Comparison of ENCODE assay signal across 10 mouse cellular contexts in the genomic region with DNA sequence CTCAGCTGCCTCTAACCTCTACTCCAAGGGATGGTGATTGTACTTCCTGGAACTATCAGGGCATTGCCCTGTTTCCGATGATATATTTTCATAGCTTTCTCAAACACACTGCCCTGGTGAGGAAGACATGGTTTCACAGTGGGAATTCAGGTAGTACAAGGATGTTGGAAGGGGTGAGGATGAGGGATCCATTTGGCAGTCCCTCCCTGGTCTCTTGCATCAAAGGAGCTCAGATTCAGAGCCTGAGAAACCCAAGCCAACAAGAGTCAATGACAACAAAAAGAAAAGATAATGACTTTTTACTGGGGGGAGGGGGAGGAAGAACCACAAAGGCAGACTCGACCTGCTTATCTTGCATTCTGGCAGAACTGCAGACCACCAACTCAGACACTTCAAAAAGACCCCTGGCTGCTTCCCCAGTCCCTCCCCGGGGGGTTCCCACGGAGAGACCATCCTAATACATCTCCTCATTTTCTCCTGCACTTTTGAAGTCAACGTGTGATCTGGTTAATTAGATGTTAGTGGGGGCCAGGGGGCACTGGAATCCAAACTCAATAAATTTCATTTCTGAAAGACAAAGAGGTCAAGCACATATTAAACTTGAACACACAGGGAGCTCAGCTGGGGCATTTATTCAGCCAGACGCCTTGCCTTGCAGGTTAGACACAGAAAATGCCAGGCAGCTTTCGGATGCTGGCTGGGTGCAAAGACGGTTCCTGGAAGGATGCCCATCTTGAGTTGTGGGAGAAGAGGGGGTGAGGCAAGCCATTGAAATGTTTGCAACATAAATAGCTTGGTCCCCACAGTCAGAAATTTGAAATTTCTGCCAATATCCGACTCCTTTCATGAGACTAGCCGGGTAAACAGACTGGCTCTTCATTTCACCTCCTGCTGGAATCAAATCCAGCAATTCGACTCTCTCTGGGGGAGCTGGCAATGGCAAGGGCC.
DNase-seq lines count a peak whose midpoint lies in the region; ATAC-seq and TF ChIP-seq lines count a peak whose summit lies in the region.
"Had no signal": no experiment of that assay in that cellular context is flagged by ENCODE, and none has a peak within 500 bp of the region (broad histone marks: within the 10 kb centered on the region; RNA-seq: fewer than 3 reads in every experiment).

No protein-coding gene starts in this region.

- peak; percentile 8 to 14 for DNase-seq in cerebellum, adult 2 months
- DNase-seq in lung, embryonic 14.5 days: peak; percentile 87
- DNase-seq in lung, postnatal 25 days (ENCODE audit: low spot score): no peak
- DNase-seq in hindbrain, embryonic 14.5 days (ENCODE audit: low spot score): peak; percentile 68
- DNase-seq in kidney, adult 11 months: no peak
- no peak for DNase-seq in thymus, postnatal 25 days
- DNase-seq: kidney, adult 18-20 months; liver, embryonic 13.5 days had no signal

- TF ChIP-seq POLR2A in cerebellum, adult 2 months (IDR thresholded peaks at IDR 0.05; ENCODE audit: borderline replicate concordance, insufficient read depth, low read length): no peak
- no peak for TF ChIP-seq POLR2A in myocyte (IDR thresholded peaks at IDR 0.05; ENCODE audit: insufficient read length, low read depth)

- no peak overlapping the region for H3K9ac ChIP-seq in lung, embryonic 14.5 days
- no peak overlapping the region for H3K9ac ChIP-seq in hindbrain, embryonic 14.5 days
- H3K9ac ChIP-seq: liver, embryonic 13.5 days had no signal

- no peaks in the 10 kb centered on the region for H3K36me3 ChIP-seq in lung, embryonic 14.5 days (ENCODE audit: insufficient read depth)
- H3K36me3 ChIP-seq in hindbrain, embryonic 14.5 days (replicated peaks; ENCODE audit: control insufficient read depth, insufficient read depth): no peaks in the 10 kb centered on the region
- no peaks in the 10 kb centered on the region for H3K36me3 ChIP-seq in myocyte (ENCODE audit: control insufficient read depth, insufficient read depth)
- H3K36me3 ChIP-seq: liver, embryonic 13.5 days had no signal

- peaks cover 5% of the 10 kb centered on the region; the same call in 1 of the 2 replicates for H3K9me3 ChIP-seq in lung, embryonic 14.5 days (ENCODE audit: low read depth, low read length)
- 0 out of 2 replicates have a peak, but pooled peaks cover 5% of the 10 kb centered on the region for H3K9me3 ChIP-seq in hindbrain, embryonic 14.5 days (ENCODE audit: control insufficient read depth, low read length)

- H3ac ChIP-seq in myocyte (ENCODE audit: control insufficient read depth, insufficient read length): no peak overlapping the region

- 5% methylated on average over 11 of the region's 11 CpGs for WGBS in cerebellum, adult 2 months
- 21% methylated on average over 11 of the region's 11 CpGs for WGBS in lung, embryonic 14.5 days
- 39% methylated on average over 11 of the region's 11 CpGs for WGBS in hindbrain, embryonic 14.5 days

- no peaks in the 10 kb centered on the region for H3K4me1 ChIP-seq in cerebellum, adult 2 months (ENCODE audit: control insufficient read depth, insufficient read depth, low read length)
- 0 out of 2 replicates have a peak, but pooled peaks cover 2% of the 10 kb centered on the region for H3K4me1 ChIP-seq in lung, embryonic 14.5 days (ENCODE audit: insufficient read depth)
- H3K4me1 ChIP-seq in hindbrain, embryonic 14.5 days (replicated peaks; ENCODE audit: control insufficient read depth, insufficient read depth, low read length): no peaks in the 10 kb centered on the region
- H3K4me1 ChIP-seq: liver, embryonic 13.5 days had no signal

- no peak for TF ChIP-seq CTCF in cerebellum, adult 2 months (IDR thresholded peaks at IDR 0.05; ENCODE audit: borderline replicate concordance, insufficient read depth, low read depth, low read length)
- no peak for TF ChIP-seq CTCF in lung, embryonic 14.5 days (IDR thresholded peaks at IDR 0.05; ENCODE audit: low read depth)

- H3K4me3 ChIP-seq in cerebellum, adult 2 months (replicated peaks; ENCODE audit: insufficient read depth, low read depth, low read length): no peak overlapping the region
- H3K4me3 ChIP-seq in lung, embryonic 14.5 days (ENCODE audit: low read depth, low read length): no peak overlapping the region
- no peak overlapping the region for H3K4me3 ChIP-seq in hindbrain, embryonic 14.5 days (replicated peaks; ENCODE audit: low read length)
- no peak overlapping the region for H3K4me3 ChIP-seq in myocyte
- H3K4me3 ChIP-seq: liver, embryonic 13.5 days had no signal

- ATAC-seq in cerebellum, adult (ENCODE audit: insufficient number of reproducible peaks, low FRiP score, low TSS enrichment): no peak
- peak; percentile 86 for ATAC-seq in lung, embryonic 14.5 days (ENCODE audit: insufficient read depth)
- peak; percentile 66; the same call in 1 of the 2 replicates for ATAC-seq in hindbrain, embryonic 14.5 days (ENCODE audit: low FRiP score)

- no peak overlapping the region for H3K4me2 ChIP-seq in lung, embryonic 14.5 days
- no peak overlapping the region for H3K4me2 ChIP-seq in hindbrain, embryonic 14.5 days (replicated peaks)
- no peak overlapping the region for H3K4me2 ChIP-seq in myocyte (ENCODE audit: low read depth)
- H3K4me2 ChIP-seq: liver, embryonic 13.5 days had no signal

- no peaks in the 10 kb centered on the region for H3K79me2 ChIP-seq in myocyte (ENCODE audit: control insufficient read depth, insufficient read depth)

- no peaks in the 10 kb centered on the region for H3K27me3 ChIP-seq in cerebellum, adult 2 months (ENCODE audit: control insufficient read depth, insufficient read depth, low read length)
- no peaks in the 10 kb centered on the region for H3K27me3 ChIP-seq in lung, embryonic 14.5 days (ENCODE audit: insufficient read depth, low read length)
- H3K27me3 ChIP-seq in hindbrain, embryonic 14.5 days (ENCODE audit: control insufficient read depth, insufficient read depth, low read length): no peaks in the 10 kb centered on the region; the same call in 1 of the 2 replicates
- no peaks in the 10 kb centered on the region for H3K27me3 ChIP-seq in myocyte (ENCODE audit: control insufficient read depth, insufficient read depth, insufficient read length)
- H3K27me3 ChIP-seq: liver, embryonic 13.5 days had no signal

- no peak overlapping the region for H3K27ac ChIP-seq in cerebellum, adult 2 months (ENCODE audit: insufficient read depth, low read length)
- H3K27ac ChIP-seq in lung, embryonic 14.5 days (ENCODE audit: low read depth): peak overlapping the region; percentile 16; the same call in 1 of the 2 replicates
- H3K27ac ChIP-seq in hindbrain, embryonic 14.5 days: no peak overlapping the region
- H3K27ac ChIP-seq: liver, embryonic 13.5 days had no signal

TF ChIP-seq in myocyte, 11 proteins besides CTCF, POLR2A, EP300 and RAD21:
- no peak for TF ChIP-seq SRF (IDR thresholded peaks at IDR 0.05; ENCODE audit: control insufficient read depth, insufficient read length, low read depth)
- no peak for TF ChIP-seq MAX (IDR thresholded peaks at IDR 0.05; ENCODE audit: low read depth)
- peak; percentile 44; the same call in 1 of the 2 replicates for TF ChIP-seq CEBPB (IDR thresholded peaks at IDR 0.05; ENCODE audit: insufficient read depth, poor library complexity, severe bottlenecking)
- no peak for TF ChIP-seq E2F4 (IDR thresholded peaks at IDR 0.05; ENCODE audit: insufficient read depth)

Comparison
In these comparisons a context has a peak if more than half of its experiments do, and no peak if none do; other contexts are left out.
1. DNase-seq: peak in cerebellum, adult 2 months (2 of 2), lung, embryonic 14.5 days (single experiment) and hindbrain, embryonic 14.5 days (single experiment); none in lung, postnatal 25 days (single experiment), kidney, adult 11 months (single experiment) and thymus, postnatal 25 days (single experiment).